Mouse (Mus musculus) lung, adult 2 months (tissue): ENCODE results near the gene Dclre1b.

ENCODE experiments used
- CTCF ChIP-seq: fragments of 200-500 bp; IDR thresholded peaks from 2 replicates; pipeline ENCODE4 v1.5.1; 2011; ENCODE audit warnings: mild to moderate bottlenecking, low read length, control low read depth; ENCODE audit not compliant: insufficient read depth
- POLR2A ChIP-seq: fragments of 200-500 bp; IDR thresholded peaks from 2 replicates; pipeline ENCODE4 v1.6.1; 2011; ENCODE audit warnings: low read depth, mild to moderate bottlenecking, control low read depth, low read length, borderline replicate concordance; ENCODE audit errors: extremely low read depth

DNA sequence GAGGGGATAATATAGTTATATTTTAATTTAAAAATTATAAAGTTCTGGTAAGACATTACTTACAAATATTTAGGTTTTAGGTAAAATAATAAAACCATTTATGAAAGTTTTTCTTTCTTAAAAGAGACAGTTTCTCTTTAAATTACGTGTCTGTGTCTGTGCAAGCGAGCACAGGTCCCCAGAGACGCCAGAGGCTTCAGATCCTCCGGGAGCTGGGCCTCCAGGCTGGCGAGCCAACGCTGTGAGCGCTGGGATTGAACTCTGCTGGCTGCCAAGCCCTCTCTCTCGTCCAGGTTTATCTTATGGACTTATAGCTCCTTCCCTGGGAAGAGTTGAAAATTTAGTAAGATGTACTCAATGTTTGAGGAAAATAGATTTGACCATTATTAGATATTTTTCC is 44.6 kb upstream of the Dclre1b start:
- TF ChIP-seq CTCF (no peak), POLR2A (no peak)
